10 mouse cellular contexts compared by ENCODE assay signal in the genomic region with DNA sequence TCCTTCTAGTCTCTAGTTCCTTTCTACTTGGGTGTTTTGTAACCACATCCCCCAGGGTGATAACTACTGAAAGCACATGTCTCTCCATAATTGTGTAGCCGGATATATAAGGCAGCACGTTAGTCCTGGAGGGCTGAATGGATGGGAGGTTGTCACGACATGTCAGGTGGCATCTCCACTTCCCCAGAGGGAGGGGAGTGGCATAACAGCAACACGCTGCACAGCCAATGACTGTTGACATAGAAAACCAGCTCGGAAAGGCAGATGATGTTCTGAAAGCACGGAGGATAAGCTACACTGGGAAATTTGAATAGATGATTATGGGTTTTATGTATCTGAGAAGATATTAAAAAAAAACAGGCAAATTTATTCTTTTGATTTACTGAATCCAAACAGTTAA.
"Had no signal": no experiment of that assay in that cellular context is flagged by ENCODE, and none has a peak within 500 bp of the region (broad histone marks: within the 10 kb centered on the region; RNA-seq: fewer than 3 reads in every experiment).

No protein-coding gene starts in this region.

- H3K9me3 ChIP-seq: limb, embryonic 13.5 days; midbrain, embryonic 12.5 days had no signal

- H3K27me3 ChIP-seq: midbrain, embryonic 12.5 days had no signal

- H3K4me3 ChIP-seq: limb, embryonic 13.5 days; midbrain, embryonic 12.5 days had no signal

- H3K36me3 ChIP-seq: limb, embryonic 13.5 days; midbrain, embryonic 12.5 days had no signal

- H3K9ac ChIP-seq: limb, embryonic 13.5 days; liver, embryonic 14.5 days; midbrain, embryonic 12.5 days had no signal

- H3K4me2 ChIP-seq: limb, embryonic 13.5 days; midbrain, embryonic 12.5 days had no signal

- H3K27ac ChIP-seq: kidney, postnatal 0 days; limb, embryonic 13.5 days; liver, embryonic 14.5 days; midbrain, embryonic 12.5 days; stomach, postnatal 0 days had no signal

- DNase-seq: kidney, adult 9 months; kidney, postnatal 36 days; left cerebral cortex, postnatal 4 days; lung, adult 18-20 months; thymus, postnatal 4 days had no signal
